Mouse (Mus musculus): ENCODE results near the gene Dnm3. TPM values are rescaled to one million over a fixed set of nuclear protein-coding genes. Genes with fewer than 3 reads are reported as not detected.

The Dnm3 gene
- polyA plus RNA-seq, 1 experiment, result 1.0 TPM

DNA sequence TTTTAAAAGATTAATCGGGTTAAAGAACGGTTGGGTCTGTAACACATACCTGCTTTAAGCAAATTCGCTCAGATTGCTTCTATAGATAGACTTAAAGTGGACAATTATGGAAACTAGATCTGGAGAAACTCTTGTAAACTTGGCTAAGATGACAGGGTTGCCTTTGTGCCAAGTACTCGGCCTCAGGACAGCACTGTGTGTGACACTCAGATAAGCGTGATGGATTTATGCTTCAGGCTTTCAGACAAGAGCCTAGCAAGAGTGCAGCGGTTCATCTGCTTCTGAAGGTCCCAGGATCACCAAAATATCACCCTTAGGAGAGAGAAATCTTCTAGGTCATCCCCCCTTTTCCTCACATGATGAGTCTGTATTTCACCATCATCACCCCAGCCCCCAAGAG lies 277.4 kb downstream of the Dnm3 start:
- no peak for TF ChIP-seq POLR2A (IDR thresholded peaks at IDR 0.05; ENCODE audit: low read depth, low read length)
- Histone ChIP-seq H3K27me3 (ENCODE audit: control insufficient read depth, insufficient read depth, low read length) (no peaks in the 10 kb centered on the region), H3K4me3 (ENCODE audit: low read depth, low read length) (no peak overlapping the region), H3K36me3 (ENCODE audit: control insufficient read depth, insufficient read depth, low read length) (no peaks in the 10 kb centered on the region), H3K27ac (ENCODE audit: insufficient read depth, low read depth, low read length) (no peak overlapping the region), H3K4me1 (ENCODE audit: control insufficient read depth, insufficient read depth, insufficient read length, low read length) (no peaks in the 10 kb centered on the region)
- 60% methylated on average over 6 of the region's 6 CpGs for WGBS

DNA sequence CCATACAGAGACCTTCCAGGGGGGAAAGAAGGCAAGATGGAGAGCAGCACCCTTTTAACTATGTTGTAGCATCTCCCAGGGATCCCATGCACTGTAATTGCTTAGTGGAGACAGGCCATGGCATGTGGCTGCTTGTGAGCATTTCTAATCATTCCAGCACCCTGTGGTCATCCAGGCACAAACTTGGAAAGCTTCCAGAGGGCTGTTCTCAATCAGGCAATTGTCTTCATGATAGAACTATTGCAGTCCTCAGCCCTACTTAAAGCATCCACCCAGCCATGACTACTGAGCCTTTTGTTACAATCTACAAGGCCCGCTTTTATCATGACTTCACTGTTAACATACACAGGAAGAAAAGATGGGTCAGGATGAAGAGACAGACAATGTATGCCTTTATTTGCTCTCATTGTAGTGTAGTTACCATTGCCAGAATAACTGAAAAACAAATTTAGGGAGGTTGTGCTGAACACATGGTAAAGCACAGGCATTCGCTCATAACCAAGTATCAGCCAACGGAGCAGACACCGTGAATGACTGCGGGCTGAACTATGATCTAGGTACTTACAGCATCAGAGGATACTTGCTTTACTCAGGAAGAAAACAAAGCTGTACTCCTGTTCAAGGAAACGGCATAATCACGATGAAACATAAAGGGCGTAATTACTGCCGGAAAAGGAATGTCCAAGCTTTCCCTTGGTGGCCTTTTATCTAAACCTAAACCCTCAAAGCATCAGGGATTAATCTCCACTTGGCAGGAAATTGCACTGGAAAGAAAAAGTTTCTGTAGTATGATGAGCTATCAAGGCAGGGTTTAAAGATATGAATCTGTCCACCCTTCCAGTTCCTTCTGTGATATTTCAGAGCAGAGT lies 280.8 kb downstream of the Dnm3 start:
- WGBS, result 87% methylated on average over 9 of the region's 9 CpGs
- Histone ChIP-seq H3K4me3 (ENCODE audit: low read depth, low read length) (no peak overlapping the region), H3K27me3 (ENCODE audit: control insufficient read depth, insufficient read depth, low read length) (no peaks in the 10 kb centered on the region), H3K4me1 (ENCODE audit: control insufficient read depth, insufficient read depth, insufficient read length, low read length) (no peaks in the 10 kb centered on the region), H3K36me3 (ENCODE audit: control insufficient read depth, insufficient read depth, low read length) (no peaks in the 10 kb centered on the region), H3K27ac (ENCODE audit: insufficient read depth, low read depth, low read length) (no peak overlapping the region)
- TF ChIP-seq CTCF (IDR thresholded peaks at IDR 0.05; ENCODE audit: extremely low read depth, insufficient read length, insufficient replicate concordance, low read depth, low read length) (no peak), POLR2A (IDR thresholded peaks at IDR 0.05; ENCODE audit: low read depth, low read length) (no peak)

DNA sequence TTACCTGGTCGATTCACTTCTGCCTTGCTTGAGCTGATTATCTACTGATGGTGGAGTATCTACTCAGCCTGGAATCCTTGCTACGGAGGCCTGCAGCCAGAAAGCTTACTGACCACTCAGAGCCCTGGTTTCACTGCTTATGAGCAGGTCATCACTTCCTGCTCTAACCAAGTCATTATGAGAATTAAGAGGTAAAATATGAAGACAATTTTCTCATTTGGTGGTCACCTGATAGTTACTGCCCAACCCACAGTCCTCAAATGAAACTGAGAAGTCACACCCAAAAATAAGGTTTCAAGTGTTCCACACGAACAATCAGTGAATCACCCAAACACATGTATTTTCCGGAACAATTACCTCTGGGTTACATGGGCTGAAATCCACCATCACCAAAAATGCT lies 289.1 kb downstream of the Dnm3 start:
- Histone ChIP-seq H3K36me3 (ENCODE audit: control insufficient read depth, insufficient read depth, low read length) (no peaks in the 10 kb centered on the region), H3K4me3 (ENCODE audit: low read depth, low read length) (no peak overlapping the region), H3K27ac (ENCODE audit: insufficient read depth, low read depth, low read length) (no peak overlapping the region), H3K27me3 (ENCODE audit: control insufficient read depth, insufficient read depth, low read length) (no peaks in the 10 kb centered on the region), H3K4me1 (ENCODE audit: control insufficient read depth, insufficient read depth, insufficient read length, low read length) (no peaks in the 10 kb centered on the region)
- WGBS, result 74% methylated on average over 4 of the region's 4 CpGs
- TF ChIP-seq POLR2A (IDR thresholded peaks at IDR 0.05; ENCODE audit: low read depth, low read length), result no peak
- no peak for TF ChIP-seq CTCF (IDR thresholded peaks at IDR 0.05; ENCODE audit: extremely low read depth, insufficient read length, insufficient replicate concordance, low read depth, low read length)

DNA sequence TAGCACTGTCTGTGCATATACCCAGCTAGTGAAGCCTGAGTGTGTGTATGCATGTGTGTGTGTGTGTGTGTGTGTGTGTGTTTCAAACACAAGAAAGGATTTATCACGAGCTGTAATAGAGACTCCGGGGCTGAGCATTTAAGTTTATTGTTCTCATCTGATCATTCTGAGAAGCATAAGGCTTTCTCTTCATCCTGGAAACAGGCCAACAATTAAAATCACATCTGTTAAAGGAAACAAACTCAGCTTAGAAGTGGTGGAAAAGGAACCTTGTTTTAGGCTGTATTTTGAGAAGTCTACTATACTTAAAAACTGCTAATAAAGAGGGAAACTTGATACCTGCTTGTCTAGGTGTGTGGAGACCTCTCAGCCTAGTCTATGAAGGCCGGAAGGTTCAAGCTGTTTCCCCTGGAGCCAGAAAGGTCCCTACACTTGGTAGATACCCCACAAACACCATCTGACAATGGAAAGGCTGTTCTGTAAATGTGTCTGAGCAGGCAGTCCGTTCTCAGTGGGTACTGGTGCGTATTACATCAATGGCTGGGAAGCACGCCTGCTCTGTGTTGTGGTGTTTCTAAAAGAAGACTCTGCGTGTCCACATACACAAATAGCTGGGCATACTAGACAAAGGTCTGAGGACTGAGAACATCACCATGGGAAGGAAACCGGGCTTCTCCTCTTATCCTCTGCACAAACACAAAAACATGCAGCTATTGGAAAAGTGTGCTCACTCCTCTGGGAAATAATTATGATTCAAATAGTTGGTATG lies 290.3 kb downstream of the Dnm3 start:
- 59% methylated on average over 8 of the region's 8 CpGs for WGBS
- TF ChIP-seq POLR2A (IDR thresholded peaks at IDR 0.05; ENCODE audit: low read depth, low read length), result no peak
- TF ChIP-seq CTCF (IDR thresholded peaks at IDR 0.05; ENCODE audit: extremely low read depth, insufficient read length, insufficient replicate concordance, low read depth, low read length), result no peak
- Histone ChIP-seq H3K27ac (ENCODE audit: insufficient read depth, low read depth, low read length) (no peak overlapping the region), H3K27me3 (ENCODE audit: control insufficient read depth, insufficient read depth, low read length) (no peaks in the 10 kb centered on the region), H3K36me3 (ENCODE audit: control insufficient read depth, insufficient read depth, low read length) (no peaks in the 10 kb centered on the region), H3K4me1 (ENCODE audit: control insufficient read depth, insufficient read depth, insufficient read length, low read length) (no peaks in the 10 kb centered on the region), H3K4me3 (ENCODE audit: low read depth, low read length) (no peak overlapping the region)

DNA sequence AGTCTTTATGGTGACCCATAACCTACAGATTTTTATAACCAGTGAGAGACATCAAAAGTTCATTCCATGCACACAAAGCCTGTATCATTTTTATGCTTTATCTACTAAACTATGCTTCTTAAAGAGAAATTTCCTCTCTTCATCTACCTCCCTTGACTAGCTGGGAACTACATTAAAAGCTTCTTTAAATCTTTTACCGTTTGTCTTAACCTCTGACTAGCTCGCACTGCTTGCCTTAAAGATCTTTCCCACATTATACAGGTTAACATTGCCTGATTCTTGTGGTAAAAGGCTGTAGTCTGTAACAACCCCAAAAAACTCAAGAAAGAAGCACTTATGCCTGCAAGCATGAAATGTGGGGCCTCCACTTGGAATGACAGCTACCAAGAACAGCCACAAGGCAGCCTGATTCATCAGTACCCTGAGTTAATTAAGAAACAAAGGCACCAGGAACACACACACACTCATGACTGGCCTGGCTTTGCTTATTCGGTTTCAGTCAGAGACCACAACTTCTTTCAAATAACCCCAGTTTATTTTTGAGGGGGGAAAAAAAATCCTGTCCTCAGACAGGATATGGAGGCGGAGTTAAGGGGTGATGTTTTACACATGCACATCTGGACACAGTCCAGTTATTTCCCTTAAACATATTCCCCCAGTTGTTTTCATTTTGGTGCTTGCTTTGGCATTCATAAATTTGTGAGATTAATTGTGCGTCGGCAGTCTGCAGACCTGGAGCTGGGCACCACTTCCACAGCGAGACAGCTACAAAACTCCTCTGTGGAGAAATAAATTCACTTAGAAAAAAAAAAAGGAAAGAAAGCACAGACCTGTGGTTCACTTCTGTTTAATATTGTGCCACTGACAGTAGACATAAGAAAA lies 291.1 kb downstream of the Dnm3 start:
- 57% methylated on average over 7 of the region's 7 CpGs for WGBS
- H3K27ac ChIP-seq (ENCODE audit: insufficient read depth, low read depth, low read length), result no peak overlapping the region
- H3K4me1 ChIP-seq (ENCODE audit: control insufficient read depth, insufficient read depth, insufficient read length, low read length), result no peaks in the 10 kb centered on the region

DNA sequence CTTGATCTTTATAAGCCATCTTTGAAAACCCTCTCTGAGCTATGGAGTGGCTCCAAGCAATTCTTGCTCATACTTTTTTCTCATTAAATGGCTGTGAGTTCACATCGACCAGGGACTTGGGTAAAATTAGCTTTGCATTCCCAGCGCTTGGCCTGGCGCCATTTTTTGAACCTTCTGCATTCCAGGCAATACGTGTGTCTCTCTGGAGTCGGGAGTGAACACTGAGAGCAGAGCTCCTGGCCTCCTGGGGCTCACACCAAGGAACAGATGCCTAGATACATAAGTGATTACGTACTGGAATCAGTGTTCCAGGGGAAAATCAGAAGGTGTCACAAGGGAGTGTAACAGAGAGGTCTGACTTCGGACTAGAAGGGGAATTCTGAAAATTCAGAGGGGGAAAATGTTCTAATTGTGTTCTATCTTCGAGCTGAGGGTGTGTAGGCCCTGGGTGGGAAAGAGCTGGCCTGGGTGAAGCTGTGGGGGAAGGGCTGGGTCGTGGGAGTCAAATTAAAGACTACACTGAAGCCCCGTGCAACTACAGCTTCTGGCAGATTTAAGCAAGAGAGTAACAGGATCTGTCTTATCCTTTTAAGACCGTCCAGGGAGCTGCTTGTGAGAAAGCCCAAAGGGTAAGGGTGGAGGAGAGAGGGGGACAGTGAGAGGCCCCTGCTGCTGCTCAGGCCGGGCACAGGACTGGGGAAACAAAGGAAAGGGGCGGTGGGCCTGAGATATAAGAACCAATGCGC lies 293.7 kb downstream of the Dnm3 start:
- Histone ChIP-seq H3K4me1 (ENCODE audit: control insufficient read depth, insufficient read depth, insufficient read length, low read length) (no peaks in the 10 kb centered on the region), H3K4me3 (ENCODE audit: low read depth, low read length) (no peak overlapping the region), H3K27ac (ENCODE audit: insufficient read depth, low read depth, low read length) (no peak overlapping the region), H3K27me3 (ENCODE audit: control insufficient read depth, insufficient read depth, low read length) (no peaks in the 10 kb centered on the region), H3K36me3 (ENCODE audit: control insufficient read depth, insufficient read depth, low read length) (no peaks in the 10 kb centered on the region)
- no peak for TF ChIP-seq POLR2A (IDR thresholded peaks at IDR 0.05; ENCODE audit: low read depth, low read length)
- TF ChIP-seq CTCF (IDR thresholded peaks at IDR 0.05; ENCODE audit: extremely low read depth, insufficient read length, insufficient replicate concordance, low read depth, low read length), result no peak
- WGBS, result 62% methylated on average over 14 of the region's 14 CpGs

More for the DNA sequence above, 291.1 kb downstream of the Dnm3 start:
- no peaks in the 10 kb centered on the region for H3K36me3 ChIP-seq (ENCODE audit: control insufficient read depth, insufficient read depth, low read length)
- H3K27me3 ChIP-seq (ENCODE audit: control insufficient read depth, insufficient read depth, low read length), result no peaks in the 10 kb centered on the region
- TF ChIP-seq POLR2A (IDR thresholded peaks at IDR 0.05; ENCODE audit: low read depth, low read length), result no peak
- no peak for TF ChIP-seq CTCF (IDR thresholded peaks at IDR 0.05; ENCODE audit: extremely low read depth, insufficient read length, insufficient replicate concordance, low read depth, low read length)
- H3K4me3 ChIP-seq (ENCODE audit: low read depth, low read length), result no peak overlapping the region

Data from small intestine, adult 2 months (tissue).